Mouse (Mus musculus): ENCODE data around the gene Nob1.

The Nob1 gene

GRCm38 (mm10) chr8:107386171-107386570 is 38.7 kb downstream of the Nob1 start:
- DNase-seq (ENCODE audit: low read depth, low spot score), result no peak

GRCm38 (mm10) chr8:107385063-107385462 is 39.8 kb downstream of the Nob1 start:
- DNase-seq (ENCODE audit: low read depth, low spot score), result no peak

- DNase-seq (ENCODE audit: low read depth, low spot score), result no peak
These were observed 40.2 kb downstream of the Nob1 start for GRCm38 (mm10) chr8:107384651-107385050.

- no peak for DNase-seq (ENCODE audit: low read depth, low spot score)
These were observed 42.0 kb downstream of the Nob1 start for GRCm38 (mm10) chr8:107382898-107383297.

GRCm38 (mm10) chr8:107381666-107382065 is 43.2 kb downstream of the Nob1 start:
- no peak for DNase-seq (ENCODE audit: low read depth, low spot score)

- no peak for DNase-seq (ENCODE audit: low read depth, low spot score)
These were observed 44.1 kb downstream of the Nob1 start for GRCm38 (mm10) chr8:107380734-107381133.

- no peak for DNase-seq (ENCODE audit: low read depth, low spot score)
These were observed 47.5 kb downstream of the Nob1 start for GRCm38 (mm10) chr8:107377346-107377745.

GRCm38 (mm10) chr8:107370311-107370710 is 54.5 kb downstream of the Nob1 start:
- no peak for DNase-seq (ENCODE audit: low read depth, low spot score)
